Mouse (Mus musculus) stomach, postnatal 0 days (tissue): ENCODE results near the gene Fstl4.

Experiments used
- CTCF ChIP-seq: IDR thresholded peaks from 2 replicates; pipeline ENCODE4 v1.5.1; 2016; ENCODE audit warnings: antibody characterized with exemption, low read depth, mild to moderate bottlenecking, moderate library complexity
- EP300 ChIP-seq: optimal IDR thresholded peaks from 2 replicates; pipeline ENCODE3; 2016; ENCODE audit warnings: antibody characterized with exemption

- TF ChIP-seq CTCF (no peak), EP300 (no peak)
These were observed 438.2 kb downstream of the Fstl4 start for GRCm38 (mm10) chr11:53202459-53203250.
